Mouse (Mus musculus) C2C12 (cell line): ENCODE results near the gene Dtl.

Experiments used
- CEBPB ChIP-seq: IDR thresholded peaks from one replicate; pipeline ENCODE4 v1.6.1; 2011; ENCODE audit warnings: low read depth, mild to moderate bottlenecking, control low read depth, moderate library complexity
- CTCF ChIP-seq: IDR thresholded peaks from one replicate; pipeline ENCODE4 v1.5.1; 2011; ENCODE audit not compliant: control insufficient read depth, insufficient read depth, insufficient read length

- TF ChIP-seq CTCF (no peak), CEBPB (no peak)
Observed at GRCm38 (mm10) chr1:191592016-191592720, 16.8 kb upstream of the Dtl start.
